Mouse (Mus musculus) liver, embryonic 12.5 days (tissue): ENCODE results near the gene Coro1c. TPM values are rescaled to one million over a fixed set of nuclear protein-coding genes. Genes with fewer than 3 reads are reported as not detected.

Experiments
- ATAC-seq: fragments of 200-750 bp; cut with Nextera tagmentation; 2 replicates; pipeline ENCODE4 v1.8.0; 2017; ENCODE audit warnings: moderate number of reproducible peaks, mild to moderate bottlenecking, moderate library complexity
- H3K27ac ChIP-seq: fragments of 300-500 bp; sonication (generic); 2 replicates; pipeline ENCODE4 v1.5.1; 2016; ENCODE audit warnings: mild to moderate bottlenecking
- H3K27me3 ChIP-seq: fragments of 300-500 bp; sonication (generic); replicated peaks from 2 replicates; pipeline ENCODE4 v1.6.1; 2016; ENCODE audit warnings: mild to moderate bottlenecking, moderate library complexity
- H3K36me3 ChIP-seq: fragments of 300-500 bp; sonication (generic); 2 replicates; pipeline ENCODE4 v1.6.1; 2016; ENCODE audit warnings: mild to moderate bottlenecking, moderate library complexity
- H3K4me1 ChIP-seq: fragments of 300-500 bp; sonication (generic); 2 replicates; pipeline ENCODE4 v1.6.1; 2016
- H3K4me2 ChIP-seq: fragments of 300-500 bp; sonication (generic); 2 replicates; pipeline ENCODE4 v1.6.1; 2016; ENCODE audit warnings: mild to moderate bottlenecking, moderate library complexity
- H3K4me3 ChIP-seq: fragments of 300-500 bp; sonication (generic); 2 replicates; pipeline ENCODE4 v1.5.1; 2016; ENCODE audit warnings: mild to moderate bottlenecking, moderate library complexity
- H3K9ac ChIP-seq: fragments of 300-500 bp; sonication (generic); 2 replicates; pipeline ENCODE4 v1.6.1; 2016; ENCODE audit warnings: mild to moderate bottlenecking, moderate library complexity
- H3K9me3 ChIP-seq: fragments of 300-500 bp; sonication (generic); replicated peaks from 2 replicates; pipeline ENCODE4 v1.6.1; 2016; ENCODE audit warnings: mild to moderate bottlenecking, moderate library complexity
- WGBS: fragments of 180-500 bp; shearing (Covaris S2); methylation state at CpG from one replicate; pipeline ENCODE4 v1.1.7; 2016; ENCODE audit not compliant: insufficient replicate concordance; 5-methylcytosine and 5-hydroxymethylcytosine counted together
- polyA plus RNA-seq: library from polyadenylated mRNA; unstranded; fragments of >200 nt; fragmentation: Nextera tagmentation; extraction: Ambion mirVana; gene quantifications from 2 replicates; pipeline ENCODE4 v1.2.1, GENCODE M21; 2016

Gene Coro1c
- polyA plus RNA-seq, 1 experiment from 2014 or later = 78.7 TPM

DNA sequence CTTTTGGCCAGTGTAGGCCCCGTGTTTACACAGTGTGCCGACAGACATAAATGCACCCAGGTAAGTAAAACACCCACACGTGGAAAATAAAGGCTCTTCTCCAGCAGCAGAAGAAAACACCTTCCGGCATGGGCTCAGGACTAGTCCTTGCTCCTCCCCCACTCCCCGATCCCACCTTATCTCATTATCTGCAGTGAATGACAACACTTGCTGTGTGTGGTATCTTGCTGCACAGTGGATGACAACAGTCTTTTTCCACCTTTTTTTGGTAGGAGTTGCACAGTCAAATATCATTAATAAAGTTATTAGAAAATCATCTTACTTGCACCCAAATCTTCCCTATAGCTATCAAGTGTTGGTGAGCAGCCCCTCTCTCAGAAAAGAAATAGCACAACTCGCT lies 43.6 kb downstream of the Coro1c start:
- H3K27ac ChIP-seq = 0 out of 2 replicates have a peak overlapping the region, but pooled peaks have one; percentile 33
- H3K4me1 ChIP-seq = peaks cover 48% of the 10 kb centered on the region
- no peak overlapping the region for H3K4me3 ChIP-seq
- ATAC-seq = peak; percentile 59; the same call in 1 of the 2 replicates
- peaks cover 55% of the 10 kb centered on the region for H3K36me3 ChIP-seq
- H3K4me2 ChIP-seq = peak overlapping the region; percentile 9
- no peaks in the 10 kb centered on the region for H3K27me3 ChIP-seq
- WGBS = 57% methylated on average over 6 of the region's 6 CpGs
- no peak overlapping the region for H3K9ac ChIP-seq
- no peaks in the 10 kb centered on the region for H3K9me3 ChIP-seq

DNA sequence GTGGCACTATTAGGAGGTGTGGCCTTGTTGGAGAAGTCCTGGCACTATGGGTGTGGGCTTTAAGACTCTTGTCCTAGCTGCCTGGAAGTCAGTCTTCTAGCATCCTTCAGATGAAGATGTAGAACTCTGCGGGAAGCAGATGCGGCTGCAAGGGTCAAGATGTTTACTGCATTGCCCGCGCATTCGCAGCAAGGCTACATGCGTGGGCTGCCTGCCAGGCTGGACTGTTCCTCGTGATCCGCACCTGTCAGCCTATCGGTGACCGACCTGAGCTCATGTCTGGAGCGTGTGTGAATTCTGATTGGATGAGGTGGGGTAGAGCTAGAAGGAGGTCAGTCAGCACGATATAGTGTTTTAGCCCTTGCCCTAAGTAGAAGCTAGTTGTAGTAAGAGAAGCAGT lies 44.6 kb downstream of the Coro1c start:
- Histone ChIP-seq H3K4me3 (no peak overlapping the region), H3K4me2 (no peak overlapping the region), H3K9ac (no peak overlapping the region), H3K27ac (no peak overlapping the region), H3K27me3 (no peaks in the 10 kb centered on the region), H3K36me3 (peaks cover 55% of the 10 kb centered on the region), H3K9me3 (no peaks in the 10 kb centered on the region), H3K4me1 (peaks cover 48% of the 10 kb centered on the region)
- WGBS = 88% methylated on average over 12 of the region's 12 CpGs
- no peak for ATAC-seq

DNA sequence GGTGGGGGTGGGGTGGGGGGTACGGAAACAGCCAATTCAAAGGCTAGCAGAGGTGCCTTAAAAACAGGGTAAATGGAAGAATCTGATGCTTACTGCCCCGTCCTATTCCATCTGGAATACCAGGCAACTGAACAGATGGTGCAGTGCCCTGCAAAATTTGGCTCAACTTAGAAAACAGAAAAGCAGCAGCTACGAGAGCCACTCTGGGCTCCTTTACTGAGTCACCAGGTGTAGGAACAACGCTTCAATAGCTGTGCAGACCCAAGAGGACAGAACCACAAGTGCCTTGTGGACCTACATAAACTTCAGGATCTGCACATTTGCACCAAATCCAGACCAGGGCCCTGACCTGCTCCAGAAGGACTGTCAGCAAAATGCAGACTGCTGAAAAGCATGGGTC lies 46.1 kb downstream of the Coro1c start:
- ATAC-seq = no peak
- WGBS = 90% methylated on average over 4 of the region's 4 CpGs

DNA sequence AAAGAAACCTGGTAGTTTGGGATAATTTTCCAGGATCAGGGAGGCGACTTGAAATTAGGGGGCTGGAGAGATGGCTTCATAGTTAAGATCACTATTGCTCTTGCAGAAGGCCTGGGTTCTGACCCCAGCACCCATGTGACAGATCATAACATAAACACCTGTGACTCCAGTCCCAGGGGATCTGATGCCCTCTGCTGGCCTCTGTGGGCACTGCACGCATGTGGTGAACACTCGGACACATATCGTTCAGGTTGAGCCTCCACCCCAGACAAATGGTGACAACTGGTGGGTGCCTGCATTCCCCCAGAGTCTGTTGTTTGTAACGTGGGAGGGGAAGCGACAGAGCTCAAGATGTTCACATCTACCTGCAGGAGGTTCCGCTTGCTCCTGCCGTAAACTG lies 47.3 kb downstream of the Coro1c start:
- Histone ChIP-seq H3K9ac (no peak overlapping the region), H3K36me3 (peaks cover 56% of the 10 kb centered on the region), H3K4me3 (no peak overlapping the region), H3K27ac (no peak overlapping the region), H3K4me2 (no peak overlapping the region), H3K4me1 (peaks cover 58% of the 10 kb centered on the region), H3K9me3 (no peaks in the 10 kb centered on the region), H3K27me3 (no peaks in the 10 kb centered on the region)
- 86% methylated on average over 8 of the region's 8 CpGs for WGBS
- no peak for ATAC-seq

More for the DNA sequence above, 46.1 kb downstream of the Coro1c start:
- Histone ChIP-seq H3K4me2 (no peak overlapping the region), H3K9me3 (no peaks in the 10 kb centered on the region), H3K9ac (no peak overlapping the region), H3K27ac (no peak overlapping the region), H3K4me1 (peaks cover 51% of the 10 kb centered on the region), H3K36me3 (peaks cover 55% of the 10 kb centered on the region), H3K4me3 (no peak overlapping the region), H3K27me3 (no peaks in the 10 kb centered on the region)

DNA sequence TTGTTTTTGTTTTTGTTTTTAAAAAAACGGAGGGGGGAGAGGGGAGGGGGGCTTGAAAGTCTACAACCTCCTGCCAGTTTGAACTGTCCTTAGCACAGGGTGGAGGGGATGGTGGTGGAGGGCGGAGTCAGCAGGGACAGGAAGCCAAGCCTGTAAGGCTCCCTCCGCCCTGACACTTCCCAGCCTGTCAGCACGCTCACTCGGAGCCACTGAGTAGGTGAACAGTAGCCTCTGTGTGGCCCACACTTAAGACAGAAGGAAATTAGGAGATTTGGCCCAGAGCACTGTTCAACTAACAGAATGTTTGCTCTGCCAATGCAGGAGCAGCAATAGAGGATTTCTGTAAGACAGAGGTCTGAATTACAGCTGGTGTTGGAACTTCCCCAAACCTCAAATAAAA lies 49.6 kb downstream of the Coro1c start:
- Histone ChIP-seq H3K4me2 (peak overlapping the region; percentile 22), H3K27me3 (no peaks in the 10 kb centered on the region), H3K27ac (peak overlapping the region; percentile 55), H3K36me3 (peaks cover 39% of the 10 kb centered on the region), H3K9ac (peak overlapping the region; percentile 42; the same call in 1 of the 2 replicates), H3K4me1 (peaks cover 51% of the 10 kb centered on the region), H3K4me3 (no peak overlapping the region), H3K9me3 (no peaks in the 10 kb centered on the region)
- 14% methylated on average over 5 of the region's 5 CpGs for WGBS
- ATAC-seq = peak; percentile 68; the same call in 1 of the 2 replicates

DNA sequence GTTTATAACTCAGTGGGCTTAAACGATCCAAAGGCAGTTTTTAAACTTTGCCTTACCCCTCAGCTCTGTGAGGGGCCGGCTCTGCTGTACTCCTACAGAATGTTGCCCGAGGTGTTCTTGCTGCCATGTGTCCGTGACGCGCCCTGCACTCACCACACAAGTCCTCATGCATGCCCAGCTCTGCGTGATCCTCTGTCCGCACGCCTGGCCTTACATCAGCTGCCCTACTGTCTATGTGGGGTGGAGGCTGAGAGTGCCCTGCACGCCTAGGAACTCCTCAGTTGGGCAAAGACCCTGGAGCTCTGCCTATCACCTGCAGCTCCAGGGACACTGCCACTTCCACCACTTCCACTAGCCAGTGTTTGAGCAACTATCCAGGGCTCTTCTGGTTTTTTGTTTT lies 50.0 kb downstream of the Coro1c start:
- H3K9ac ChIP-seq = no peak overlapping the region

DNA sequence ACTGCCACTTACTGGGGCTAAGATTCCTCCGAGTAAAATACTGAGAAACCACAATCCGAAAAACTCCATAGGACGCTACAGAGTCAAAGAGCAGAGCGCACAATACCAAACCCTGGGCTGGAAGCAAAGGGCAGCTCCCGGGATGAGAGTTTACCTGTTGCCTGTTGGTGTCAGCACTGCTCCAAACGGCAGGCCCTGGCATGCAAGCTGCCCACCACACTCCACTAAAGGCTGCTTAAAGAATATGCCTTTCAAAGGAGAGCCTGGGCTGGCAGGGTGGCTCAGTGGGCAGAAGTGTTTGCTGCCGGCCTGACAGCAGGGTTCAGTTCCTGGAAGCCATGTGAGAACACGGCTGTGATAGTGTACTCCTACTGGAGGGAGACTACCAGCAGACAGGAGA lies 50.9 kb downstream of the Coro1c start:
- Histone ChIP-seq H3K4me2 (no peak overlapping the region), H3K4me1 (peaks cover 47% of the 10 kb centered on the region), H3K27ac (no peak overlapping the region), H3K9ac (no peak overlapping the region), H3K36me3 (peaks cover 30% of the 10 kb centered on the region), H3K4me3 (no peak overlapping the region), H3K9me3 (no peaks in the 10 kb centered on the region), H3K27me3 (no peaks in the 10 kb centered on the region)
- WGBS = 65% methylated on average over 8 of the region's 8 CpGs
- ATAC-seq = no peak

More for the DNA sequence above, 50.0 kb downstream of the Coro1c start:
- Histone ChIP-seq H3K27ac (no peak overlapping the region), H3K4me1 (peaks cover 47% of the 10 kb centered on the region), H3K9me3 (no peaks in the 10 kb centered on the region), H3K27me3 (no peaks in the 10 kb centered on the region), H3K4me3 (no peak overlapping the region), H3K4me2 (no peak overlapping the region), H3K36me3 (peaks cover 34% of the 10 kb centered on the region)
- 77% methylated on average over 10 of the region's 10 CpGs for WGBS
- ATAC-seq = no peak

DNA sequence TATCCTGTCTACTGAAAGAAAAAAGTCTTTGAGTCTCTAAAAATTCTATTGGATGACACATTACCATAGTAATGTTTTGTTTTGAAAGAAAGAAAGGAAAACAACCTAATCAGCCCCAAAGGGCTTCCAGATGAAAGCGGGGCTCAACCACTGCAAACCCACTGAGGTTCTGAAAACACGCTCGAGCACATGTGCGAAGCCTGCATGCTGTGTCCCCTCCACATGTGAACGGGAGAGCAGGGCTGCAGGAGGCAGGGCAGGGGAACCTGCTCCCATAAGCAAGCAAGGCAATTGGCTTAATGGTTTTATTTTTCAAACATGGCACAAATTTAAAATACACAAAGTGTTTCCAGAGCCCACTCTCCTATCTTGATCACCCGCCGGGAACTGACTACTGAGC lies 51.9 kb downstream of the Coro1c start:
- no peak overlapping the region for H3K4me2 ChIP-seq
- peaks cover 29% of the 10 kb centered on the region for H3K36me3 ChIP-seq
- no peak overlapping the region for H3K27ac ChIP-seq
- H3K4me3 ChIP-seq = no peak overlapping the region
- H3K27me3 ChIP-seq = no peaks in the 10 kb centered on the region
- peaks cover 53% of the 10 kb centered on the region for H3K4me1 ChIP-seq
- 82% methylated on average over 7 of the region's 7 CpGs for WGBS
- H3K9ac ChIP-seq = no peak overlapping the region
- H3K9me3 ChIP-seq = no peaks in the 10 kb centered on the region
- ATAC-seq = no peak

DNA sequence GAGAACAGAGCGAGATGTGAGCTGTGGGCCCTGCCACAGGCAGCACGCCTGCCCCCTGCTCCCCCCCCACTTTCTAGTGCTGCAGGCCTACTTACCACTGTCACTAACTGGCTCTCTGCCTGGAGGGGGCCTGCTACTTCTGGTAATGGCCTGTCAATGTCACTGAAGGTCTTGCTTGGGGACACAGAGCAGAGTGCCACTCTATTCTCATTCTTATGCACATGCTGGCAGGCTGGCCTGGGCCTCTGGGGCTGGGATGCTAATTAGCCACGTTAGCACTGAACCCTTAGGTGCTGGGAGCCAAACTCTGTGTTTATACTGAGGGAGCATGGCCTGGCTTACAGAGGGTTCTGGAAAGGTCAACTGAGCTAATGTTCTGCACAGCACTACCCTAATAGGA lies 52.9 kb downstream of the Coro1c start:
- H3K4me1 ChIP-seq = peaks cover 60% of the 10 kb centered on the region
- 0 out of 2 replicates have a peak overlapping the region, but pooled peaks have one; percentile 0 for H3K27ac ChIP-seq
- no peaks in the 10 kb centered on the region for H3K9me3 ChIP-seq
- no peak overlapping the region for H3K4me3 ChIP-seq
- no peak overlapping the region for H3K9ac ChIP-seq
- H3K36me3 ChIP-seq = peaks cover 32% of the 10 kb centered on the region
- WGBS = 76% methylated on average over 3 of the region's 3 CpGs
- no peak for ATAC-seq
- H3K4me2 ChIP-seq = no peak overlapping the region
- no peaks in the 10 kb centered on the region for H3K27me3 ChIP-seq

DNA sequence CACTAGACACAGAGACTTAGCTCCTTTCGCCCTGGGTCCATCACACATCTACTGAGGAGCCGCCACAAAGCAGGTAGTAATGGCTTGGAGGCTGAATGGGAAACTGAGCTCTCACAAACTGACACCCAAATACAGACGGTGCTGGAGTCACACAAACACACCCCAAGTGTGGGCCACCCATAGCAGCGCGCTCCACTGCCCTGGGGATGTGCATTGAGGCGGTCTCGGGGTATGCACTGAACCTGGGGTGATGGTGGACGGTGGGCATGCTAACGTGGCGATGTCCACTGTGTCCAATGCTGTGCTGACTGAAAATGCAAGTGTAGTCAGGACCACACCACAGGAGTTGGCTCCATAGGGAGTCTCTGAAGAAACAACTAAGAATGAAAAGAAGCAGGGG lies 53.4 kb downstream of the Coro1c start:
- H3K27ac ChIP-seq = no peak overlapping the region
- peaks cover 33% of the 10 kb centered on the region for H3K36me3 ChIP-seq
- ATAC-seq = no peak
- 84% methylated on average over 10 of the region's 10 CpGs for WGBS
- H3K4me2 ChIP-seq = no peak overlapping the region
- no peak overlapping the region for H3K9ac ChIP-seq
- H3K9me3 ChIP-seq = no peaks in the 10 kb centered on the region
- H3K27me3 ChIP-seq = no peaks in the 10 kb centered on the region
- peaks cover 60% of the 10 kb centered on the region for H3K4me1 ChIP-seq
- no peak overlapping the region for H3K4me3 ChIP-seq

DNA sequence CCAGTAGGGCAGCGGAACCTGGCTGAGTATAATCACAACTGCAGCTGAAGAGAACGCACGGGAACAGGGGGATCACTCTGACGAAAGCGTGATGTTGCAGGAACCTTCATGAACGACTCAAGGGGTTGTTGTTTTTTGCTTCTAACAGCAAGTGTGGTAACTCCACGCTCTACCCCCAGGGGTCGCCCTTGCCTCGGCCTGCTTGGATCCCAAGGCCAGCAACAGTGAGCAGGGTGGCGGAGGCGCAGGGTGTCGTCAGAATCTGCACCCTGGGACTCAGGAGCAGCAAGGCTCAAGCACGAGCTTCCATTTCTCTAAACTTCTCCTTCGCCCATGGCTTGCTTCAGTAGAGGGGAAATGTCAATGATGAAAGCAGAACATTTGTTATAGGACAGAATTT lies 54.1 kb downstream of the Coro1c start:
- peaks cover 39% of the 10 kb centered on the region for H3K36me3 ChIP-seq
- WGBS = 36% methylated on average over 14 of the region's 14 CpGs
- no peak overlapping the region for H3K27ac ChIP-seq
- no peak overlapping the region for H3K4me3 ChIP-seq
- no peaks in the 10 kb centered on the region for H3K9me3 ChIP-seq
- H3K4me1 ChIP-seq = peaks cover 58% of the 10 kb centered on the region
- no peak for ATAC-seq
- no peak overlapping the region for H3K4me2 ChIP-seq
- H3K27me3 ChIP-seq = no peaks in the 10 kb centered on the region
- no peak overlapping the region for H3K9ac ChIP-seq

DNA sequence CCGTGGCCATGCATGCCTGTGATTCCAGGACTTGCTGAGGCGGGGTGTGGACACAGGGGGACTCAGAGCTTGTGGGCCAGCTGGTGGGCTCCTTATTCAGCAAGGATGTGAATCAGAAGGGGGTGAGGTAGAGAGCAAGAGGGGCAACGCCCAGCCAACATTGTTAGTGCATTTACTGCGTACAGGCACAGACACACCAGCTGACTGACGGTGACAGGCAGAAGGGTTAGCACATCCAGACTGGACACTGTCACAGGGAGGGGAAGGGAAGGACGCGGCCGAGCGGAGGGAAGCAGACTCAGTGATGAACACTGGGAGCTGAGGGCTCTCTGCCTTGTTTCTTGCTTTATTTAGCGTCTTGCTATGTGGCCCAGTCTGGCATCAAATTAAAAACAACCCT lies 55.0 kb downstream of the Coro1c start:
- 84% methylated on average over 10 of the region's 10 CpGs for WGBS
- Histone ChIP-seq H3K27ac (no peak overlapping the region), H3K4me3 (no peak overlapping the region), H3K9me3 (no peaks in the 10 kb centered on the region), H3K4me2 (no peak overlapping the region), H3K9ac (no peak overlapping the region), H3K4me1 (peaks cover 48% of the 10 kb centered on the region), H3K36me3 (peaks cover 48% of the 10 kb centered on the region), H3K27me3 (no peaks in the 10 kb centered on the region)
- no peak for ATAC-seq

DNA sequence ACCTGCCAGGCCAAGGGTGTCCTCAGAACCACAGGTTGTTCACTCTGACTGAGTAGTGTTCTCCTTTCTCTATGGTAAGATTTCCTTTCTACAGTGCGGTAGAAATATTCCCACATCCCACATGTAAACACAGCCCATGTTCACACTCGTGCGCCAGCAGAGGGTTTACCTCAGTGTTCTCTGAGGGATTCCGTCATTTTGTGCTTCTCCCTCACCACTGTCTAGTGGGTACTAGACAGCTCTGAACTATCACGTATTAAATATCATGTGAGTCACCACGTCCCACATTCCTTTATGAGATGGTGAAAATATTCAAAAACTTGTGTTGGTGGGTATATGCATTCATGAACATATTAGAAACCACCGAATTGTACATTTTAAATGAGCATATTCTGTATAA lies 56.1 kb downstream of the Coro1c start:
- H3K36me3 ChIP-seq = peaks cover 59% of the 10 kb centered on the region
- no peak overlapping the region for H3K27ac ChIP-seq
- no peak for ATAC-seq
- no peak overlapping the region for H3K4me2 ChIP-seq
- no peaks in the 10 kb centered on the region for H3K9me3 ChIP-seq
- no peak overlapping the region for H3K4me3 ChIP-seq
- peaks cover 45% of the 10 kb centered on the region for H3K4me1 ChIP-seq
- H3K27me3 ChIP-seq = no peaks in the 10 kb centered on the region
- WGBS = 81% methylated on average over 7 of the region's 7 CpGs
- H3K9ac ChIP-seq = no peak overlapping the region
